Mouse (Mus musculus): Measurements from ENCODE around the gene Nav2.

The Nav2 gene

GRCm38 (mm10) chr7:49213011-49213410 lies 304.5 kb downstream of the Nav2 start:
- peak; percentile 73 to 74 for DNase-seq

- DNase-seq = no peak
Measured at GRCm38 (mm10) chr7:49217786-49218185, 309.3 kb downstream of the Nav2 start.

DNA sequence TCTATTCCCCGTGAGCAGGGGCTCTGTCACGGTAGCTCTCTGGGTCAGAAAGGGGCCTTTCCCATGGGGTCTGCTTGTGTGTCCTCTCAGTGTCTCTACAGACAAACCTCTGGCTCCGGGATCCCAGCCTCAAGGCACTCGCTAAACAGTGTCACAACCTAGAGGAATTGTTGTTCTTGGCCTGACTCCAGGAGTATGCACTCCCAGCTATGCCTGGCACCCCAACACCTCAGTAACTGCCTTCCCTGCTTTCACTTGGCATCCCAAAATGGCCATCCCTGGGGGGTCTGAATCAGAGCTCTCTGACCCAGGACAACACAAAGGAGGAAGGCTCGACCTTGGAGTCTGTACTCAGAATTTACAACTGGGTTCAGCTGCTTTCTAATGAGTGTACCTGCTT lies 317.2 kb downstream of the Nav2 start:
- DNase-seq = no peak

DNA sequence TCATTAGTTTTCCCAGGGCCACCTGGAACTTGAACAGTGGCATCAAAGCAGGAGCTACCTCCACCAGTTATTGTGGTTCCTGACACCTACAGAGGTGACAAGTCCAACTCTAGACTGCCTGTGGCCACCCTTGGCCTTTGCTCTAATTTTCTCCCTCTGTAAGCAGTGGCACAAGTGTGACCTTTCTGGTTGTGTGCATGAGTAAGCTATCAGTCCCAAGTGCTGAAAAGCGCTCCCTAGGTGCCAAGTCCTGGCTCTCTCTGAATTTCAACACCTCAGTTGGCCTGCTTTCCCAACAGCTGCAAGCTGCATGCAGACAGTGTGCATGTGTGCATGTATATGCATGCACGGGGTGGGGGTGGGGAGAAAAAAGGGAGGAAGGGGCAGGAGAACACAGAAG lies 324.5 kb downstream of the Nav2 start:
- DNase-seq = no peak

- no peak for DNase-seq
Measured at GRCm38 (mm10) chr7:49234288-49234687, 325.8 kb downstream of the Nav2 start.

DNA sequence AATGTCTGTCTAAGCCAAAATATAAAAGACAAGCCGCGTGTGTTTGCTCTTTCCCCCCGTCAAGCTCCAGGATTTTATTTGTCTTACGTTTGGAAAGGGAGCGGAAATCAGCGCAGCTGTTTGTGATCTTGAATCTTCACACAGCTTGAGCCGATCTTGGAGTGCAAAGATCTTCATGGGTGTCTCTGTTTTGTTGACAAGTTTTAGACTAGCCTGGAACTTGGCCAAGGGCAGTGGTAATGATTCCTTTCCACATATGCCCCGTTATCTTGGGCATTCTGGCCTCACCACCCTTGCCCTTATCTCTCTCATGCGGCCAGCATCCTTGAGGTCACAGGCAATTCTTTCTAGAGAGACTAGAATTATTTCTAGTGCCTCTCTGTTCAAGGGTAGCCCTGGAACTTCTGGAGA lies 326.8 kb downstream of the Nav2 start:
- peak in 1 of 2 experiments; percentile 36 for DNase-seq

- DNase-seq = no peak
Measured at GRCm38 (mm10) chr7:49235821-49236220, 327.3 kb downstream of the Nav2 start.

- DNase-seq = no peak
Measured at GRCm38 (mm10) chr7:49240461-49240860, 331.9 kb downstream of the Nav2 start.

- no peak for DNase-seq
Measured at GRCm38 (mm10) chr7:49241229-49241751, 332.8 kb downstream of the Nav2 start.

GRCm38 (mm10) chr7:49242261-49242660 lies 333.7 kb downstream of the Nav2 start:
- no peak for DNase-seq

GRCm38 (mm10) chr7:49243079-49243478 lies 334.6 kb downstream of the Nav2 start:
- no peak for DNase-seq

- peak; percentile 92 to 97 for DNase-seq
Measured at GRCm38 (mm10) chr7:49245537-49246239, 337.2 kb downstream of the Nav2 start.

GRCm38 (mm10) chr7:49246240-49246578 lies 337.7 kb downstream of the Nav2 start:
- no peak for DNase-seq

GRCm38 (mm10) chr7:49246584-49247481 lies 338.3 kb downstream of the Nav2 start:
- peak in 1 of 2 experiments; percentile 41 for DNase-seq

GRCm38 (mm10) chr7:49247744-49248331 lies 339.3 kb downstream of the Nav2 start:
- DNase-seq = peak; percentile 73 to 80

GRCm38 (mm10) chr7:49248333-49249086 lies 340.0 kb downstream of the Nav2 start:
- no peak for DNase-seq

DNA sequence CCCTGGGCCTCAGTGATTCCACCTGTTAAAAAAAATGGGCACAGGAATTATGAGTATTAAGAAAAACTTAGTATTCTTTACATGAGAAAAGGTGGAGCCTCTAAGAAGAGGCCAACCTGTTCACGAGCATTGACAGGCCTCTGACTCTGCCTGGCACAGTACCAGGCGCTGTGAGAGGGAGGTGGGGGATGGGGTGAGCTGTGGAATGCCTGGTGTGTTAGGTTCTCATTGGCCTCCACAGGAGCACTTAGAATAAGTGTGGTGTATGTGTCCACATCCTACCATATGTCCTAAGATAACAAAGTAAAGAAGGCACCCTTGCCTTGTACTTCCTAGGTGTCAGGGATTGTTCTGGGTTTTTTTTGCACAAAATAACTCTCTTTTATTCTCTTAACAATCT lies 340.9 kb downstream of the Nav2 start:
- DNase-seq = no peak

- peak; percentile 80 to 90 for DNase-seq
Measured at GRCm38 (mm10) chr7:49249996-49250395, 341.5 kb downstream of the Nav2 start.

DNA sequence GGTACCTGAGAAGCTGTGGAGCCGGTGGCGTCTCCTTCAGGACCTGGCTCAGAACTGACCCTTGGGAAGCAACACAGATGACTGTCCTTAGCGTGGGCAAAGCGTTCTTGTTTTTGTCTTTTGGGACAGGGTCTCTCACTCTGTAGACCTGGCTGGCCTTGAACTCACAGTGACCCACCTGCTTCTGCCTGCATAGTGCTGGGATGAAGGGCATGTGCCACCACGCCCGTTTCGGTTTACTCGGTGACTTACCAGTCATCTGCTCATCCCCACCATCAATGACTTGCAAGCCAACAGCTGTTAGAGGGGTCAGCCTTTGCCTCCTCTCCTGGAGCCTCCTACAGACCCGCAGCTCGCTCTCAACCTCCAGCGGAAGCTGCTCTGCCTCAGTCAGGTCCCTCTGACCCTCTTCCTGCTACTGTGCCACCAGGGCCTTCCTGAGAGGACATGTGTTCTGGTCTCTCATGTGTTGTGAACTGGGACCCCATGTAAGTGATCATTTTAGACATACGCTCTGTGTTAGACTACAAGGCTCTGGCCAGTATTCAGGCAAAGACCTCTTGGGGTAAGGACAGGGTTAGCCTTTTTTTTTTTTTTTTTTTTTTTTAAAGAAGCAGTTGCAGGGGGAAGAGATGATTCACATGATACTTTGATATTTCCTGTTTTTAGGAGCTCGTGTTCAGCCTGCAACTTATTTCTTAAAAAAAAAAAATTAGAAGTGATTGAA lies 342.2 kb downstream of the Nav2 start:
- no peak for DNase-seq

- no peak for DNase-seq
Measured at GRCm38 (mm10) chr7:49251308-49251638, 342.8 kb downstream of the Nav2 start.

DNA sequence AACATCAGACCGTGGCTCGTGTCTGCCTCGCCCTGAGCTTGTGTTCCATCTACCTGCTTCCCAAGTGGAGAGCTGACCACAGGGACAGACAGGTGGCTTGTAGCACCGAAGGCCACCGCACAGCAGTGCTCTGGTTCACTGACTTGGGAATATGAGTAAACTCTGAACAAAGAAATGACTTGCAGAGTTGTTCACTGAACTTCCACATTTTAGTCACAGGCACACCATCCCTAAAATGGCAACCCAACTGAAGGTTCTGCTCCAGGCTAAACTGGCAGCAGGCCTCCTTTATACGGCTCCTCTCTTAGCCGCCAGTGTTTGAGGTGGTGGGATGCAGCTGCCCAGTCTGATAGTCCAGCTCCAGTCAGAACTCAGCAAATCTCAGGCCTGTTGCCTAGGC lies 343.9 kb downstream of the Nav2 start:
- no peak for DNase-seq

GRCm38 (mm10) chr7:49252902-49253301 lies 344.4 kb downstream of the Nav2 start:
- no peak for DNase-seq

Data from kidney, postnatal 36 days (tissue).